Mouse (Mus musculus) brain, embryonic 14.5 days (tissue): ENCODE measurements at regions not wholly inside any gene's neighbourhood (a gene's known extent, or its start where the extent isn't known, plus 50 kb on each side); places are given as distances from the start of the nearest gene placed in this dataset.

Source experiments
- CTCF ChIP-seq: fragments of 200-500 bp; IDR thresholded peaks from 2 replicates; pipeline ENCODE4 v1.5.1; 2012; ENCODE audit warnings: inconsistent platforms, mild to moderate bottlenecking, moderate library complexity, borderline replicate concordance; ENCODE audit not compliant: insufficient read depth, insufficient read length; ENCODE audit errors: extremely low read depth
- POLR2A ChIP-seq: fragments of 200-500 bp; IDR thresholded peaks from 2 replicates; pipeline ENCODE4 v1.6.1; 2012; ENCODE audit warnings: mild to moderate bottlenecking, inconsistent platforms, borderline replicate concordance; ENCODE audit not compliant: poor library complexity, insufficient read depth, insufficient read length, severe bottlenecking; ENCODE audit errors: extremely low read depth

DNA sequence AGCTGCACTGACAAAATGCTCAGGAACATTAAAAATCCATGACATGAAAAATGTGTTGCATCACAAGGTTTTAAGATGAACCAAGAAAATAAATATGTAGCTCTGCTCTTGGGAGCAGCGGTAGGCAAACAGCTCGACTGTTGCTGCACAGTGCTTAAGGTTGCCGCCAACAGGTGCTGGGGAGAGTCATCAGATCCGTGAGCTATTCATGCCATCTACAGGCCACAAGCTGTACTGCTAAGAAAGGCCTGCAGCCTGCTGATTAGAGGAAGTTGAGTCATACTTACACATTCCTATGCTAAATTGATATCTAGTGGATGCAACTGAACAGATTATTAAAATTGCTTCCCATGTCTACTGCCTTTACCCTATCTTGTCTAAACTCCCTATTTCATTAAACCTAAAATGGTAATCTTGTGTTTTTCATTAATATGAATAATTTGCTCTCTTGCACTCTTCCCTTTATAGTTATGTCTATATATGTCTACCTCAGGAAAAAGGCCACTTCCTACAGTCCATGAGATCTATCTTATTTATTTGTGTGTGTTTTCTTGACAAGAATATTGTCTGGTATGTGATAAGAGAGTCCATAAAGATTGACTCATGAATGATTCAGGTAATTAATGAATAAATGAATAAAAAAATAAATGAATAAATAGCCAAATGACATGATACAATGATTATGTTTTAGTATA is 754.9 kb downstream of the Rab28 start:
- peak; percentile 89 for TF ChIP-seq CTCF
- no peak for TF ChIP-seq POLR2A
